Mouse (Mus musculus) gastrocnemius, postnatal 4 days (tissue): ENCODE data around the gene Runx3. TPM values are rescaled to one million over a fixed set of nuclear protein-coding genes. Genes with fewer than 3 reads are reported as not detected.

Experiments used
- DNase-seq, 2 experiments: peaks; one replicate each; pipeline ENCODE4 v3.0.0; 2021 to 2022; ENCODE audit warnings: low spot score in 2 of 2, mixed read lengths in 2 of 2
- long read RNA-seq, 2 experiments: library from polyadenylated mRNA; stranded (forward); transcript quantifications; one replicate each; pipeline ENCODE4 v2.0.0; 2021
- total RNA-seq, 2 experiments: library from RNA; stranded (reverse); gene quantifications; 2 replicates each; pipeline ENCODE4 v1.2.3; 2021

Runx3 gene
- under 1 TPM; 0.34 to 0.49 TPM for total RNA-seq
- long read RNA-seq, experiment 1, partial matches to known transcripts, result 0 of 1 reads
- long read RNA-seq, experiment 1, other reads (novel, unspliced or antisense), result 0 of 1 reads
- long read RNA-seq, experiment 2, result 0 reads

GRCm38 (mm10) chr4:135120342-135121100 is at the start of gene Runx3:
Gene Runx3, plus strand, starts transcription at chr4:135120652.
- DNase-seq, result no peak

- DNase-seq, result no peak
These were observed 47.8 kb upstream of the Runx3 start for GRCm38 (mm10) chr4:135072671-135073070.

GRCm38 (mm10) chr4:135073523-135073922 is 46.9 kb upstream of the Runx3 start:
- DNase-seq, result no peak

- no peak for DNase-seq
These were observed 45.8 kb upstream of the Runx3 start for GRCm38 (mm10) chr4:135074646-135075045.

GRCm38 (mm10) chr4:135075360-135075759 is 45.1 kb upstream of the Runx3 start:
- no peak for DNase-seq

GRCm38 (mm10) chr4:135076611-135077010 is 43.8 kb upstream of the Runx3 start:
- no peak for DNase-seq

- DNase-seq, result no peak
These were observed 43.3 kb upstream of the Runx3 start for GRCm38 (mm10) chr4:135077196-135077595.

GRCm38 (mm10) chr4:135079859-135080640 is 40.4 kb upstream of the Runx3 start:
- DNase-seq, result no peak

- DNase-seq, result no peak
These were observed 39.9 kb upstream of the Runx3 start for GRCm38 (mm10) chr4:135080641-135080920.

GRCm38 (mm10) chr4:135083089-135083488 is 37.4 kb upstream of the Runx3 start:
- DNase-seq, result no peak

- DNase-seq, result no peak
These were observed 35.2 kb upstream of the Runx3 start for GRCm38 (mm10) chr4:135085077-135085853.

- DNase-seq, result no peak
These were observed 29.8 kb upstream of the Runx3 start for GRCm38 (mm10) chr4:135090613-135091012.

GRCm38 (mm10) chr4:135092871-135093270 is 27.6 kb upstream of the Runx3 start:
- no peak for DNase-seq

- no peak for DNase-seq
These were observed 24.8 kb upstream of the Runx3 start for GRCm38 (mm10) chr4:135095693-135096092.

GRCm38 (mm10) chr4:135097910-135098891 is 22.3 kb upstream of the Runx3 start:
- DNase-seq, result no peak

- no peak for DNase-seq
These were observed 18.3 kb upstream of the Runx3 start for GRCm38 (mm10) chr4:135102019-135102740.

- DNase-seq, result no peak
These were observed 17.7 kb upstream of the Runx3 start for GRCm38 (mm10) chr4:135102761-135103160.

GRCm38 (mm10) chr4:135103800-135104199 is 16.7 kb upstream of the Runx3 start:
- no peak for DNase-seq

- DNase-seq, result no peak
These were observed 13.5 kb upstream of the Runx3 start for GRCm38 (mm10) chr4:135106968-135107367.

GRCm38 (mm10) chr4:135108666-135109065 is 11.8 kb upstream of the Runx3 start:
- DNase-seq, result no peak
